Mouse (Mus musculus): ENCODE results near the gene Tlr6.

Tlr6 gene

DNA sequence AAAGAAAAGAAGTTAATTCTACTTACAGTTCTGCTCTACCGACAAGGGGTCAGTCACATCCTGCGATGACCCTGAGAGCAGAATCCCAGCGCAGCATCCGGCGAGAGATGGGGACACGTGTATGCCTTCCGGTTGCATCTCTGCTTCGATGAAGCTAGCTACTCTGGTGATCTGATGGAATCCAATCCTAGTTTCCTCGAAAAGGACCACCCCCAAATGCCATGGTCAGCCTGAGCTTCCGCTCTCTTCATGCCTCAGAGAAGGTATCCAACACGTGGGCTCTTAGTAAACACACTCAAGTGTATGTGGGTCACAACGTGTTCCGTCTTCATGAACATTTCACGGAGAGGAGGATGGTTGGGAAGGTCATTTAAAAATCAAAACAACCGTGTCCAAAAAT is 27.1 kb downstream of the Tlr6 start:
- no peak for DNase-seq (ENCODE audit: extremely low read depth, insufficient read length, low spot score)

DNA sequence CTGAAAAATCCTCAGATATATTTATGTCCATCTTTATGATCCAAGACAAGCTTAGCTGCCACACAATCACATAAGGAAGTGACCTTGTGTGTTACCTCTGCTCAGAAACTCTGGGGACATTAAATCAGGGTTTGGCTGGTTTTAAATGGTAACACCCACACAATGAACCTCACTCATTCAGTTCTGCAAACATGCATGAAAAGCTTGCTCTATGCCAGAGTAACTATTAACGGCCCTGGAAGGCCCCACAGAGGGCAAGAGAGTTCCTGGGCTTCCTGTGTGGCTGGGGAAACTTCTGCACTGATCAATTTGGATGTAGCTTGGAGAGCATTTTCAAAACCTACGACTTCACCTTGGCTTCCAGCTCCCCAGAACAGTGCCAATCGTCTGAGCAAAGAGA is 27.7 kb downstream of the Tlr6 start:
- DNase-seq (ENCODE audit: extremely low read depth, insufficient read length, low spot score): no peak

DNA sequence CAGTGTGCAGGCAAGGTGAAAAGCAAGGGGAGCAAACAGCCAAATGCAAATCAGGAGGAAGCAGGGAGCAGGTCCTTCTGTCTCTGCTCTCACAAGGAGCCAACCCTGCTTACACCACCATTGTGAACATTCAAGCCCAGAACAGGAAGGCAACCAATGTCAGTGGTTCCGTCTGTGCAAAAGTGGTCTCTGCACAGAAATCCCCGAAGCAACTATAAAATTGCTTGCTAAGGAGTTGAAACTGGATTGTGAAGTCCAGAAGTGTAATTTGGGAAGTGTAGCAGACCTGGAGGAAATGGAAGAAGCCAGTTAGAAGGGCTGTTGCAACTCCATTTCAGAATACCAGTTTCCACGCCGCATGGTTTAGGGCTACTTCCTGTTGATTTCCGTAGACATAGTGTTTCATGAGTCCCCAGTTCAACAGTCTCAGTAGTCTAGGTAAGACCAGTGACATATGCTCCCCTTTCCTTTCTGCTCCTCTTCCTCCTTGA is 37.0 kb downstream of the Tlr6 start:
- no peak for DNase-seq (ENCODE audit: extremely low read depth, insufficient read length, low spot score)

DNA sequence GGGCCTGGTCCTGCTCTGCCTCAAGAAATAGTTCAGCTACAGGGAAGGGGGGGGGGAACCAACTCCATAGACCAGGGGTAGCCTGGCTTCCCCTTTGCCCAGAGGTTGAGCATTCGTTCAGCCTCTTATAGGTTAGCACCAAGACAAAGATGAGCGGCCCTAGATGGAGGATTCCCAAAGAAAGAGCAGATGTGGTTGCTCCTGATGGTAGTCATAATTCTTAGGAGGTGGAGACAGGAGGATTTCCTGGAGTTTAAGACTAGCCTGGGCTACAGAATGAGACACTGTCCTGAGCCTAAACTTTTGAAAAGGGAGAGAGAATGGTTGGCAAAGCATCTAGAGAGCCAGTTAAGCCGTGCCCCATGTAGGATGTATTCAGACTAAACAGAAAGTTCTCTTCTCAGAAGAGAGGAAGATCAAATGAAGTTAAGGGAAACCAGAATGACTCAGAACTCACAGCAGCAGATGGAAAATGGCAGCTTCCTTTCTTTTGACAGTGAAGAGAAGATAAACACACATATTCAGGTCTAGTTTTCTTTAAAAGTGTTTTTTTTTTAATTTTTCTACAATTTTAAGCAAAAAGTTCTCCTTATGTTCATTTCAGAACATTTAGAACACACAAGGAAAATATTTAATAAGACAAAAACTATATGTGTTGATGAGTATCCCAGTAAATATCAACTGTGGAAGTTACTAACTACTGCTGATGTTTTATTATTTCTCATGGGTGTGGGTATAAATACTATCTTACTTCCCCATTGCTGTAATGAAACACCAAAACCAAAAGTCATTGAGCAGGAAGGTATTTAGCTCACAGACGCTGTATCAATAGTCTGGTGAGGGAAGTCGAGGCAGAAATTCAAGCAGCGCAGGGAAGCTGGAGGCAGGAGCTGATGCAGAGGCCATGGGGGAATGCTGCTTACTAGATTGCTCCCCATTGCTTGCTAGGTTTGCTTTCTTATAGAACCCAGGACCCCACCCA is 41.0 kb downstream of the Tlr6 start:
- DNase-seq (ENCODE audit: extremely low read depth, insufficient read length, low spot score): no peak

DNA sequence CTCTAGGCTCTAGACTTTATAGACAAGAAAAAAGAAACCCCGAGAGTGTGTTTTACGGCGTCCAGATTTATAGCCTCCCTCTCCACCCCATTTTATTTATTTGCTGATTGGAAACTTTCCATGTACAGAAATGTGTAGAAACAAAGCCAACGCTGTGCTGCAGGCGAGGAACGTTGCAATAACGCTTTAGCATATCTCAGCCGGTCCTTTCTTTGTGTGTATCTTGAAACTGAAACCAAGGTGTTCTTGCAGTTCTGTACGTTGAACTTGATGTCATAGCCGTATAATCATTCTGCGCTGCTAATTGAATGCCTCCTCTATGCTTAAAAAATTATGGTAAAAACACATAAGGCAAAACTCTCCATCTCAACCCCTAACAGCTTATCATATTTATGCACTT is 42.2 kb downstream of the Tlr6 start:
- no peak for DNase-seq (ENCODE audit: extremely low read depth, insufficient read length, low spot score)

DNA sequence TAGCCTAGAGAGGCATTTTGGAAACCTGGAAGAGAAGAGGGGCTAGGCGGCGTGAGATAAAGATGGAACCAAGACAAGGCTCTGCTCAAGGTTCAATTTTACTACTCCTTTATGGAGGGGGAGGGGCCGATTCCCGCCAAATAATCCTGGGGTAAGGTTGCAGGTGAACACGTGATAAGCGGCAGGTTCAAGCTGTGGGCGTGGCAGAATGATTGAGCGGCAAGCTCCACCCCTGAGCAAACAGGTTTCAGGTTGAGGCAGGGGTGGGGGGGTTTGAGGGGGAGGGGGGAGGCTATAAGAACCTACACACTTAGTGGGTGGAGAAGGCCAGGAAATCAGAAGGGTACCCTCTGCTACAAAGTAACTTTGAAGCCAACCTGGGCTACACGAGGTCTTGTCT is 42.7 kb downstream of the Tlr6 start:
- no peak for DNase-seq (ENCODE audit: extremely low read depth, insufficient read length, low spot score)

DNA sequence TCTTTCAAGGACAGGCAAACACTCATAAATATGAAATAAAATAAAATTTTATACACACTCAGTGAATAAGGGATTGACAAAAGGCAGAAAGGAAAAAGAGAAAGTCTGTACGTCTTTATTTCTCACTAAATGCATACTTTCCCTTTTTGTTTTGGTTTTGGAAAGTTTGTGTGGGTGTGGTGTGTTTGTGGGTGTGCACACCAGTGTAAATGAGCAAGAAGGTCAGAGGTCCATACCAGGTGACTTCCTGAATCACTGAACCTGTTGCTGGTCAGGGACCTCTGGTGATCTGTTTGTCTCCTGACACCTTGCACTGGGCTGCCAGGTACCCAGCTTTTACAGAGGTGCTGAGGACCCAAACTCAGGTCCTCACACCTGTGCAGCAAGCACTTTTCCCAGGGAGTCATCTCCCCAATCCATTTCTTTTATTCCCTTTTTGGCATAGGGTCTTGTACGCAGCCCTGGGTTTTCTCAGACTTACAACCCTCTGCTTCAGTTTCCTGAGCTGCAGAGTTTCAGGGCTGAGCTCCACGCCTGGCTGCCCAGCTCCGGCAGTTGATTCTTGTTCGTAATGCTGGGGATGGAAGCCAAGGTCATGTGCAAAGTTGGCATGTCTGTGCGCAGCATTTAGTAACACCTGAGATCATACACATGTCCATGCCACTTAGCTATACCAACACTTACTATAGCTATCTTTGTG is 51.2 kb downstream of the Tlr6 start:
- no peak for DNase-seq (ENCODE audit: extremely low read depth, insufficient read length, low spot score)

DNA sequence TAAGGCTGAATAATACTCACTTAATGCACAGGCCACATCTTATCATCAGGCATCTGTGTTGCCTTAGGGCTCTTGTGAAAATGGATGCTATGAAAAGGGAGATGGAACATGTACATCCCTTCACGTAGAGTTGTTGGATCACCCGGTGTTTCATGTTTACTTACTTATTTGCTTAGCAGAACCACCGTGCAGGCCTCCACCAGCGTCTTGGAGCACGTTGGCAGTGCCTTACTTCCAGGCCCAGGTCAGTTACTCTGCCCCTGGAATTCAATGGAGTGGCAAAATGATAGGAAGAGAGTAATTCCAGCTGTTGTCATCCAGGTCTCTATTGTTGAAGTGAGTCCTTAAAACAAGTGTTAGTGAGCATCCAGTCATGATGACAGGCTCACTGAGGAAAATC is 52.0 kb downstream of the Tlr6 start:
- no peak for DNase-seq (ENCODE audit: extremely low read depth, insufficient read length, low spot score)

DNA sequence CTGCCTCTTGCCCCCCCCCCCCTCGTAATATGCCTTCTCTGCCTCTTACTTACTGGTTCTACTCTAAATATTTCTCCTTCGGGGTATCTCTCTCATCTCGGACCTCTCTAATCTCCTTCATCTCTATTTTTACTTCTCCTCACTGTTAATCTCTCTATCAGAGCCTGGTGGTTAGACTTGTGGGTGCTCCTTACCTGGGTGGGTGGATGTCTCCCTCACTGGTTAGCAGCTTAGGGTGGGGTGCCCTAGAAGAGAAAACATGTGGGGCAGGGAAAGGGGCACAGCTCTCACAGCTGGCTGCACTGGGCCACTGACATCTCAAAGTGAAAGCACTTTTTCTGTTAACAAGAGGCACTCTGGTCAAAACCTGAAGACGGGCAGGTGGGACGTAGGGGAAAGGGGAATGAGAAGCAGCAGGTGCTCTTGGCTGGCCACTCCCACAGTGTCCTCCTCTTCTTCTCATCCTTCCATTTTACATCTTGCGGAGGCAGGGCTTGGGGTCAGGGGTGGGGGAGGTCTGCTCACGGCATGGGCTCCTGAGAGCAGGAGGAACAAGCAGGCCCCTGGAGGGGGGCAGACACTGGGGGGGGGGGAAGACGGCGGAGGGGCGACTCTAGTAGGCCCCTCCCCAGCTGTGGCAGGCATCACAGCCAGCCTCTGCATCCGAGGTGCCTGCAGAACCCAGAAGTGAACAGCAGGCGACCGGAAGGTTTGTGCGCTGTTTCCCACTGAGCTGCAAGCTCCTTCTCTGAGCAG is 54.2 kb downstream of the Tlr6 start:
- no peak for DNase-seq (ENCODE audit: extremely low read depth, insufficient read length, low spot score)
